Mouse (Mus musculus): ENCODE measurements around the gene Mycn. TPM values are rescaled to one million over a fixed set of nuclear protein-coding genes. Genes with fewer than 3 reads are reported as not detected.
A peak's percentile ranks its signal among the peaks of the same experiment; 100 is the strongest.

The Mycn gene
- polyA plus RNA-seq, 1 experiment from 2014 or later: 10.2 TPM

DNA sequence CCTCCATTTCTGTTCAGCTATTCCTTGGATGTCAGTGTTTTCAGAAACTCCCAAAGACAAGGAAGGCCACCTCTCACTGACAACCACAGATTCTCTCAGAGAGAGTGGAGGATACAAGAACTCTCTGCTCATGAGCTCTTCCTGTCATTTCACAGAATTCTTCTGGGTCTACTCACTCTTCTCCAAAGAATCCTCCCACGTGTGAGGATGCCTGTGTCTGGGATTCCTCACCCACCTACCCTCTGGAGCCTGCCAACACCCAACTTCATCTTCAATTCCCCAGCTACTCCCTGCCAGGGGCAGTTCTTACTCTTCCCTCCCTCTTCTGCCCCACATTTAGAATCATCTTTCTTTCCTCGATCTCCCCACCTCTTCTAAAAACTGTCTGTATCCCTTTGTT, 26.2 kb upstream of the Mycn start:
- Histone ChIP-seq H3K4me2 (replicated peaks; ENCODE audit: low read depth, low read length) (no peak overlapping the region), H3K36me3 (ENCODE audit: insufficient read depth, low read length) (no peaks in the 10 kb centered on the region), H3K4me3 (ENCODE audit: low read depth, low read length) (no peak overlapping the region), H3K9me3 (ENCODE audit: low read length) (no peaks in the 10 kb centered on the region), H3K9ac (replicated peaks; ENCODE audit: low read depth) (no peak overlapping the region), H3K27me3 (replicated peaks; ENCODE audit: insufficient read depth, low read length) (no peaks in the 10 kb centered on the region), H3K27ac (ENCODE audit: low read length) (no peak overlapping the region), H3K4me1 (ENCODE audit: insufficient read depth, low read depth, low read length) (no peaks in the 10 kb centered on the region)
- 64% methylated on average over 2 of the region's 2 CpGs for WGBS
- DNase-seq (ENCODE audit: low spot score): no peak
- TF ChIP-seq EP300 (IDR thresholded peaks at IDR 0.05): no peak
- TF ChIP-seq CTCF (IDR thresholded peaks at IDR 0.05): no peak
- no peak for ATAC-seq

DNA sequence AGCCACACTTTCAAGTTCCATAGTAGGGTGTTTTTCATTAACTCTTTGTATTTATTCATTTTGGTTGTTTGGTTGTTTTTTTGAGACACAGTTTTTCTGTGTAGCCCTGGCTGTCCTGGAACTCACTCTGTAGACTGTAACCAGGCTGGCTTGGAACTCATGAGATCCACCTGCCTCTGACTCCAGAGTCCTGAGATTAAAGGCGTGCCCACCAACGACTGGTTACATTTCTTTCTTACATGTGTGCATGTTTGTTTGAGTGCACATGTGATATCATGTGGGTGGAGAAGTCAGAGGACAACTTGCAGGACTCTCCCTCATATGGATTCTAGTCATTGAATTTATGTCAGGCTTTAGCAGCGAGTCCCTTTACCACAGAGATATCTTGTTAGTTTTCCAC, 23.1 kb upstream of the Mycn start:
- DNase-seq (ENCODE audit: low spot score) (no peak), ATAC-seq (no peak)
- 83% methylated on average over 3 of the region's 3 CpGs for WGBS

DNA sequence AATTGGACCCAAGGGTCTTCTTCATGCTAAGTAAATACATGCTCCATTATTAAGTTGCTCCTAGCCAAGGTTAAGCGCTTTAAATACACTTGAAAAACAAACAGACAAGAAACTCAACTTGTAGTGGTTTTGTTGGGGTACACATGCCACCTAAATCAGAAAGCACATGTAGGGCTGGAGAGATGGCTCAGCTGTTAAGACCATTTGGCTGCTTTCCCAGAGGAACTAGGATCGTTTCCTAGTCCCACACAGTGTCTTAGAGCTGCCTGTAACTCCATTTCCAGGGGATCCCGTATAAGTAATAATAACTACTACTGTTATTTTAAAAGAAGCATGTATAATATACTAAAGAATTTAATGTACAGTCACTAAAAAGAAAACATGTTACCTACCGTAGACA, 5.9 kb upstream of the Mycn start:
- WGBS: 52% methylated on average over 4 of the region's 4 CpGs
- DNase-seq (ENCODE audit: low spot score): peak; percentile 21

More for the DNA sequence above, 23.1 kb upstream of the Mycn start:
- no peak overlapping the region for H3K9ac ChIP-seq (replicated peaks; ENCODE audit: low read depth)
- no peaks in the 10 kb centered on the region for H3K9me3 ChIP-seq (ENCODE audit: low read length)
- H3K36me3 ChIP-seq (ENCODE audit: insufficient read depth, low read length): no peaks in the 10 kb centered on the region
- TF ChIP-seq CTCF (IDR thresholded peaks at IDR 0.05): no peak
- no peak for TF ChIP-seq EP300 (IDR thresholded peaks at IDR 0.05)
- no peak overlapping the region for H3K4me2 ChIP-seq (replicated peaks; ENCODE audit: low read depth, low read length)
- H3K4me1 ChIP-seq (ENCODE audit: insufficient read depth, low read depth, low read length): no peaks in the 10 kb centered on the region
- no peaks in the 10 kb centered on the region for H3K27me3 ChIP-seq (replicated peaks; ENCODE audit: insufficient read depth, low read length)
- H3K4me3 ChIP-seq (ENCODE audit: low read depth, low read length): no peak overlapping the region
- H3K27ac ChIP-seq (ENCODE audit: low read length): no peak overlapping the region

DNA sequence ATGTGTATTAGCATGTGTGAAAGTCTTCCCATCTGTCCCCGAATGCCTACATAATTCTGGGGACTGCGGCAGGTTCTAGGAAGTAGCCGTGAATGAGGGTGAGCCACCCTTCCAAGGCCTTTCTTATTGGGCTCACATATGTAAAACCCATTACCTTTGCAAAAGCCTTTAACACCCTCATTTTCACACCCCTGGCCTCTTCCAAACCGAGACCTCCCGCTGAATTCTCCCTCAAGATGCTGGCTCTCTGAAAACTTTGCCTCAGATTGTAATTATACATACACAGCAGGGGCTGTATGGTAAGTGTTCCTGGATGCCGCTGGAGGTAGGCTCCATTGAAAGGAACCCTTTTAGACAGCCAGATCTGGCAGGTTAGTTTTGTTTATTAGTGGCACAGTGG, 1.6 kb upstream of the Mycn start:
- Histone ChIP-seq H3K9ac (replicated peaks; ENCODE audit: low read depth) (no peak overlapping the region), H3K9me3 (ENCODE audit: low read length) (no peaks in the 10 kb centered on the region), H3K36me3 (ENCODE audit: insufficient read depth, low read length) (no peaks in the 10 kb centered on the region), H3K27me3 (replicated peaks; ENCODE audit: insufficient read depth, low read length) (no peaks in the 10 kb centered on the region), H3K27ac (ENCODE audit: low read length) (no peak overlapping the region), H3K4me2 (replicated peaks; ENCODE audit: low read depth, low read length) (no peak overlapping the region), H3K4me3 (ENCODE audit: low read depth, low read length) (no peak overlapping the region), H3K4me1 (ENCODE audit: insufficient read depth, low read depth, low read length) (peaks cover 16% of the 10 kb centered on the region; the same call in 1 of the 2 replicates)
- WGBS: 75% methylated on average over 6 of the region's 6 CpGs
- no peak for DNase-seq (ENCODE audit: low spot score)
- no peak for TF ChIP-seq EP300 (IDR thresholded peaks at IDR 0.05)
- TF ChIP-seq CTCF (IDR thresholded peaks at IDR 0.05): no peak
- no peak for ATAC-seq

More for the DNA sequence above, 5.9 kb upstream of the Mycn start:
- Histone ChIP-seq H3K9me3 (ENCODE audit: low read length) (no peaks in the 10 kb centered on the region), H3K4me1 (ENCODE audit: insufficient read depth, low read depth, low read length) (no peaks in the 10 kb centered on the region), H3K9ac (replicated peaks; ENCODE audit: low read depth) (no peak overlapping the region), H3K36me3 (ENCODE audit: insufficient read depth, low read length) (no peaks in the 10 kb centered on the region), H3K27me3 (replicated peaks; ENCODE audit: insufficient read depth, low read length) (no peaks in the 10 kb centered on the region), H3K4me3 (ENCODE audit: low read depth, low read length) (no peak overlapping the region), H3K4me2 (replicated peaks; ENCODE audit: low read depth, low read length) (no peak overlapping the region), H3K27ac (ENCODE audit: low read length) (no peak overlapping the region)
- no peak for ATAC-seq
- TF ChIP-seq CTCF (IDR thresholded peaks at IDR 0.05) (no peak), EP300 (IDR thresholded peaks at IDR 0.05) (no peak)

DNA sequence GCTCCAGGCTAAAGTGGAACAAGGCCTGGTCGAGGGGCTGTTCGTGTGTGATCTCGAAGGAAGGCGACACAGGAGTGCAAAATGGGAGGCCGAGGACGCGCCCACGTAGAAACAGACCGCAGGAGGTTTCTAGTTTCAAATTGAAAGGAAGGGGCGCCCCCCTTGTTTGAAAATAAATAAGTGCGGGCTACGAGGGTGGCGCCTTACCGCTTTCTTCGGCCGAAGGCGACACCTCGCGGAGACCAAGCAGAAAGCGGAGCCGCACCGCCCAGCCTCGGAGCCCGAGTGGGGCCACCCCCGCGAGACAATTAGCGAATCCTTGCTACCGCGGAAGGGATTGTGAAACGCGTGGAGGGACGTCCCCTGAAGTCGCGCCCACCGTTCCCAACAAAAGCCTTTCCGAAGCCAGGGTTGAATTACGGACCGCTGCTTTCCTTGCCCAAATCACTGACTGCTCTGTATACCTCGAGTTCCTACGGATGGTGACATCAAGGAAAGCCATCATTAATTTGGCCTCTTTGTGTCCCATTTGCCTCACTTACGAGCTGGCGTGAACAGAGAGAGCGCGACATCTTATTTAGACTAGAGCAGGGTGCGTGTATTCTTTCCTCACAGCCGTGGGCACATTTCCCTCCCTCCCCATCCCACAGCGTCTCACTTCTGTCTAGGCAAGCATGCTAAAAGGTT, 793 bp upstream of the Mycn start:
- no peaks in the 10 kb centered on the region for H3K9me3 ChIP-seq (ENCODE audit: low read length)
- H3K4me3 ChIP-seq (ENCODE audit: low read depth, low read length): peak overlapping the region; percentile 56
- TF ChIP-seq CTCF (IDR thresholded peaks at IDR 0.05) (peak; percentile 83), EP300 (IDR thresholded peaks at IDR 0.05) (no peak)
- H3K27me3 ChIP-seq (replicated peaks; ENCODE audit: insufficient read depth, low read length): no peaks in the 10 kb centered on the region
- no peaks in the 10 kb centered on the region for H3K36me3 ChIP-seq (ENCODE audit: insufficient read depth, low read length)
- no peak overlapping the region for H3K9ac ChIP-seq (replicated peaks; ENCODE audit: low read depth)
- peak overlapping the region; percentile 96 for H3K4me2 ChIP-seq (replicated peaks; ENCODE audit: low read depth, low read length)
- ATAC-seq (peak; percentile 75), DNase-seq (ENCODE audit: low spot score) (peak; percentile 95)
- WGBS: 2% methylated on average over 47 of the region's 47 CpGs
- peaks cover 23% of the 10 kb centered on the region for H3K4me1 ChIP-seq (ENCODE audit: insufficient read depth, low read depth, low read length)
- H3K27ac ChIP-seq (ENCODE audit: low read length): no peak overlapping the region

DNA sequence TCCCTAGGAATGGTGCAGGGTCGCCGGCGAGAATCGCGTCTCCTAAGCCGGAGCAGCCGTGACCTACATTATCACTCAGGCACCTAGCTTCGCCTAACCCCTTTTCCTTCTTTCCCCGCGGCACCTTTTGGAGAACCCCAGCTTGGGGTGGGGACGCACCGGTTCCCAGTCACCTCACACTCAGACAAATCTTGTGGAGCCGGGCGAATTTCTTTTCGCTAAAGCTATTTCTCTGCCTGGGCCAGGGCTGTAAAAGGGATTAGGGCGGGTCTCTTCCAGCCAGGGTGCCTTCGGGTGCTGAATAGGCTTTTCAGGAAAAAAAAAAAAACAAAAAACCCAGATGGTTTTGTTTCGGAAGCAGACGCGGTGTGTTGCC, 597 bp downstream of the Mycn start:
- H3K4me3 ChIP-seq (ENCODE audit: low read depth, low read length): peak overlapping the region; percentile 56
- no peak overlapping the region for H3K27ac ChIP-seq (ENCODE audit: low read length)
- H3K4me2 ChIP-seq (replicated peaks; ENCODE audit: low read depth, low read length): peak overlapping the region; percentile 96
- no peaks in the 10 kb centered on the region for H3K36me3 ChIP-seq (ENCODE audit: insufficient read depth, low read length)
- H3K9me3 ChIP-seq (ENCODE audit: low read length): no peaks in the 10 kb centered on the region
- DNase-seq (ENCODE audit: low spot score) (peak; percentile 42), ATAC-seq (no peak)
- no peak for TF ChIP-seq EP300 (IDR thresholded peaks at IDR 0.05)
- no peak for TF ChIP-seq CTCF (IDR thresholded peaks at IDR 0.05)
- WGBS: under 1% methylated on average over 19 of the region's 20 CpGs
- H3K9ac ChIP-seq (replicated peaks; ENCODE audit: low read depth): 0 out of 2 replicates have a peak overlapping the region, but pooled peaks have one; percentile 3
- H3K27me3 ChIP-seq (replicated peaks; ENCODE audit: insufficient read depth, low read length): no peaks in the 10 kb centered on the region
- peaks cover 23% of the 10 kb centered on the region for H3K4me1 ChIP-seq (ENCODE audit: insufficient read depth, low read depth, low read length)
